Mouse (Mus musculus) forebrain, embryonic 12.5 days (tissue): Measurements from ENCODE around the gene Tigit. TPM values are rescaled to one million over a fixed set of nuclear protein-coding genes. Genes with fewer than 3 reads are reported as not detected.

Experiments used
- ATAC-seq: fragments of 200-750 bp; cut with Nextera tagmentation; 2 replicates; pipeline ENCODE4 v1.8.0; 2017; ENCODE audit warnings: moderate TSS enrichment; ENCODE audit not compliant: low FRiP score
- H3K27ac ChIP-seq: fragments of 300-500 bp; sonication (generic); 2 replicates; pipeline ENCODE4 v1.5.1; 2016; ENCODE audit warnings: mild to moderate bottlenecking
- H3K27me3 ChIP-seq: fragments of 300-500 bp; sonication (generic); 2 replicates; pipeline ENCODE4 v1.6.1; 2016; ENCODE audit warnings: mild to moderate bottlenecking
- H3K36me3 ChIP-seq: fragments of 300-500 bp; sonication (generic); replicated peaks from 2 replicates; pipeline ENCODE4 v1.6.1; 2016; ENCODE audit warnings: mild to moderate bottlenecking
- H3K4me1 ChIP-seq: fragments of 300-500 bp; sonication (generic); 2 replicates; pipeline ENCODE4 v1.6.1; 2016
- H3K4me2 ChIP-seq: fragments of 300-500 bp; sonication (generic); 2 replicates; pipeline ENCODE4 v1.6.1; 2016; ENCODE audit warnings: mild to moderate bottlenecking, moderate library complexity
- H3K4me3 ChIP-seq: fragments of 300-500 bp; sonication (generic); replicated peaks from 2 replicates; pipeline ENCODE4 v1.5.1; 2016; ENCODE audit warnings: mild to moderate bottlenecking
- H3K9ac ChIP-seq: fragments of 300-500 bp; sonication (generic); 2 replicates; pipeline ENCODE4 v1.6.1; 2016; ENCODE audit warnings: mild to moderate bottlenecking
- H3K9me3 ChIP-seq: fragments of 300-500 bp; sonication (generic); 2 replicates; pipeline ENCODE4 v1.6.1; 2016
- WGBS: fragments of 180-500 bp; shearing (Covaris S2); methylation state at CpG from one replicate; pipeline ENCODE4 v1.1.7; 2016; 5-methylcytosine and 5-hydroxymethylcytosine counted together
- polyA plus RNA-seq: library from polyadenylated mRNA; unstranded; fragments of >200 nt; fragmentation: Nextera tagmentation; extraction: Ambion mirVana; gene quantifications from 2 replicates; pipeline ENCODE4 v1.2.1, GENCODE M21; 2016

Tigit gene
- polyA plus RNA-seq, 1 experiment from 2014 or later = not detected

DNA sequence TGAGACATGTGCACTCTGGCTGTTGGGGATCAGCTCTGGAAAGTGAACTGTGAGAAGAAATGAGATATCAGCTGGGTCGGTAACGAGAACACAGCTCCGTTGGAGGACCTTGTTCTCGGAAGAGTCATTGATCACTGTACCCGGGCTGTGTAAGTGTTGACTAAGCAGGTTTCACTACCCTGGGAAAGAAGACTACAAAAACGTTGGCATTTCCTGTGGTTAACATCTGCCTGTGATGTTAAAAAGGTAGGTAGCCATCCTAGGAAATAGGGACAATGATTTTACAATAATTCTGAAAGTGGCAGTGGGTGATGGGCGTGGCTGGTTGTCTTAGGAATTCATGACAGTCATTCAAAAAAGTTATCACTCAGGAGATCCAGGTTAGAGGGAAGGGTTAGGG, 31.9 kb upstream of the Tigit start:
- no peak overlapping the region for H3K27ac ChIP-seq
- no peak overlapping the region for H3K4me2 ChIP-seq
- no peak overlapping the region for H3K4me3 ChIP-seq
- H3K4me1 ChIP-seq = no peaks in the 10 kb centered on the region
- H3K36me3 ChIP-seq = no peaks in the 10 kb centered on the region
- WGBS = 84% methylated on average over 7 of the region's 7 CpGs
- H3K27me3 ChIP-seq = no peaks in the 10 kb centered on the region
- no peak for ATAC-seq
- H3K9ac ChIP-seq = no peak overlapping the region
- H3K9me3 ChIP-seq = no peaks in the 10 kb centered on the region

DNA sequence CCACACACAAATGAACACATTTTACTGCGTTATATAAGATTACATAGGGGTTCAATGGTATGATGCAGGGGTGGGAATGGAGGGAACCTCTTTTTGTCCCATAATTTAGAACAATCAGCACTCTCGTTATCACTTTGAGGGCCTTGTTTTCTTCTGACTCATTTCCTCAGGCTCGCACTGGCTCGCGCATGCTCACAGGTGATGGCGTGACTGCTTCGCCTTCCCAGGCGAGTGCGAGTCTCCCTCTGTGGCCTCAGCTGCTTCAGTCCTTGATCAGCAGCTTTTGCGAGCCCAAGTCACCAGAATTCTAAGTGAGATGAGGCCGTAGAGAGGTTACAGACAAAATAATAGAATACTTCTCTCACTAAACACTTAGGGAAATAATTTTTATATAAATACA, 30.2 kb upstream of the Tigit start:
- H3K4me2 ChIP-seq = no peak overlapping the region
- H3K4me1 ChIP-seq = no peaks in the 10 kb centered on the region
- no peak overlapping the region for H3K4me3 ChIP-seq
- H3K9ac ChIP-seq = no peak overlapping the region
- no peaks in the 10 kb centered on the region for H3K36me3 ChIP-seq
- H3K27me3 ChIP-seq = no peaks in the 10 kb centered on the region
- 88% methylated on average over 11 of the region's 11 CpGs for WGBS
- ATAC-seq = no peak
- H3K9me3 ChIP-seq = no peaks in the 10 kb centered on the region
- no peak overlapping the region for H3K27ac ChIP-seq

DNA sequence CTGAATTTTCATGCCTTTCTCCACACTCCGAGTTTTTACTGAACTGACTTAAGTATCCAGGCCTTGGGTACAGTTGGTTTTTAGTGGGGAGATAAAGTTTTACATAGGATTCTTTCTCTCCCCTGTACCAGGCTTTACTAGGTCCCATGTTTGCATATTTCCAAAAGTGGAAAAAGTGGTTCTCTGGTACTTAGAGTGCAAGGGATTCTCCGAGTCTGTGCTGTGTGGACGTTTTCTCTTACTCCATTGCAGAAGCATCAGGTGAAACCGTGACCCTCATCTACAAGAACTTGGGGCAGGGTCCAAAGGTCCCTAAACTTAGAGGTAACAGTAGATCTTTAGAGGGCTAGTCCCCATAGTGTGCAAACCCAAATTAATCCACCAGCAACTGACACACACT, 28.7 kb upstream of the Tigit start:
- Histone ChIP-seq H3K9me3 (no peaks in the 10 kb centered on the region), H3K36me3 (no peaks in the 10 kb centered on the region), H3K9ac (no peak overlapping the region), H3K4me3 (no peak overlapping the region), H3K4me2 (no peak overlapping the region), H3K27ac (no peak overlapping the region), H3K4me1 (no peaks in the 10 kb centered on the region), H3K27me3 (no peaks in the 10 kb centered on the region)
- ATAC-seq = no peak
- WGBS = 90% methylated on average over 4 of the region's 4 CpGs

DNA sequence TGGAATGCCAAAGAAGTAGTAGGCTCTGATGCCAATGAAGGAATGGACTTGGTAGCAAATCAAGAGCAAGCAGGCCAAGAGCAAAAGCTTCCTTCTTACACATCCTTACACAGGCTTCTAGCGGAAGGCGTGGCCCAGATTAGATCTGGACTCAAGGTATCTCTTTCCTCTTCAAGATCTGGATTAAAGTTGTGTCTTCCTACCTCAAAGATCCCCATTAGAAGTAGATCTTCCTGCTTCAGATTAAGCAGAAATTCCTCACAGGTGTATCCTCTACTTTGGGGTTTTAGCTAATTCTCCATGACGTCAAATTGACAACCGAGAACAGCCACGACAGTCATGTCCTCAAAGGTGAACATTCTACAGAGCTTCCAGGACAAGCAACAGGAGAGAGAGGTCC, 27.8 kb upstream of the Tigit start:
- Histone ChIP-seq H3K9me3 (no peaks in the 10 kb centered on the region), H3K4me3 (no peak overlapping the region), H3K27me3 (no peaks in the 10 kb centered on the region), H3K27ac (no peak overlapping the region), H3K4me1 (no peaks in the 10 kb centered on the region), H3K4me2 (no peak overlapping the region), H3K9ac (no peak overlapping the region), H3K36me3 (no peaks in the 10 kb centered on the region)
- ATAC-seq = no peak
- WGBS = 94% methylated on average over 5 of the region's 5 CpGs

DNA sequence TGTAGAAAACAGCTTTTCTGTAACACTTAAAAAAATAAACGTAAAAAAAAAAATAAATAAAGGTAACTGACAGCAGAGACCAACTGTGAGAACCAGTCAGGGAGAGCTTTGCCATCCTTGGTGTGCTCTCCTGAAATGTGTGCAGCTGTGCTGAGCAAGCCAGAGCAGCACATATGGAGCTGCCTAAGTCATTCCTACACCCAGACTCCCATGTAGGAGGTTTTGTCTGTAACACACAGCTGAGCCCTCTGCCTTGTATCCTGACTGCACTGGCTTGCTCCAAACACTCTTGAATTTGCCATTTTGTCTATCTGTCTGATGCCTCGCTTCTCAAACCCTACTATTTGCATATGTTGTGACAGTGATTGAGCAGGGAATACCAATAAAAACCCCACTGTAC, 27.0 kb upstream of the Tigit start:
- 82% methylated on average over 2 of the region's 2 CpGs for WGBS
- ATAC-seq = no peak
- Histone ChIP-seq H3K27ac (no peak overlapping the region), H3K4me3 (no peak overlapping the region), H3K4me1 (no peaks in the 10 kb centered on the region), H3K9ac (no peak overlapping the region), H3K36me3 (no peaks in the 10 kb centered on the region), H3K27me3 (no peaks in the 10 kb centered on the region), H3K4me2 (no peak overlapping the region), H3K9me3 (no peaks in the 10 kb centered on the region)

DNA sequence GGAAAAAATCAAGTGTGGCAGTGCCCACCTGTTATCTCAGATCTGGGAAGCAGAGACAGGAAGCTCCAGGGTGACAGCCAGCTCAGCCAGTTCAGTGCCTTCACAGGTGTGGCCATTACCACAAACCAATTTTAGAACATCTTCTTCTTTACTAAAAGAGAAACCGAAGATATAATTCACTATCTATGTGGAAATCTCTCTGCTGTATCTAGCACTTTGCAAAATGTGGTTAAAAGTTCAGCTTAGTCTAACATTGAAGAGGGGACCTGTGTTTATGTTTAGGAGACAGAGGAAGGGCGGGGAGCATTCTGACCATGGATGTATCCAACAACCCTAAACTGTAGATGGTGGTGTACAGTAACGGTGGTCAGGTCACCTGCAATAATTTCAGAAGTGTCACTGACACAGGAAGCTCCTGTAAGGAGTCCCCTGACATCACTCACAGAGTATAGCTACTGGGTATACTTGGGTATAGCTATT, 26.3 kb upstream of the Tigit start:
- Histone ChIP-seq H3K27me3 (no peaks in the 10 kb centered on the region), H3K4me3 (no peak overlapping the region), H3K4me2 (no peak overlapping the region), H3K9me3 (no peaks in the 10 kb centered on the region), H3K9ac (no peak overlapping the region), H3K27ac (no peak overlapping the region), H3K36me3 (no peaks in the 10 kb centered on the region), H3K4me1 (no peaks in the 10 kb centered on the region)
- 96% methylated on average over 3 of the region's 3 CpGs for WGBS
- no peak for ATAC-seq

DNA sequence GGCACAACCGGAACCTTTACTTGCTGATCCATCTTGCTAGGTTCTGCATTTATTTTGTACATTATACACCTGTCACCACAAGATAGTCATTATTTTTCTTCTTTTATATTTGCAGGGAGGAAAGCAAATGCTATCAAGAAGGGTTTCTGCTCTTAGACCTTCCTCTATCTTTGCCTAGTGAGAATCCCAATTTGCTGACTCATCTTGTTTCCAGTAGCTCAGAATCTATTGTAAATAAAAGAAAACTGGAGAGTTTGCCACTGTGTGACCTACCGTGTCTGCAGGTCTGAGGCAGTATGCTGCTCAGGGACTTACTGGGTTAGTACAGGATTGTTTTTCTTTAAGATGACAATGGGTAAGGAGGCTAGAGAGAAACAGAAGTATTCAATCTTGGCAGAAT, 24.0 kb upstream of the Tigit start:
- Histone ChIP-seq H3K36me3 (no peaks in the 10 kb centered on the region), H3K4me3 (no peak overlapping the region), H3K4me1 (no peaks in the 10 kb centered on the region), H3K4me2 (no peak overlapping the region), H3K27me3 (no peaks in the 10 kb centered on the region), H3K9ac (no peak overlapping the region), H3K9me3 (no peaks in the 10 kb centered on the region), H3K27ac (no peak overlapping the region)
- ATAC-seq = no peak
- 88% methylated on average over 2 of the region's 2 CpGs for WGBS

DNA sequence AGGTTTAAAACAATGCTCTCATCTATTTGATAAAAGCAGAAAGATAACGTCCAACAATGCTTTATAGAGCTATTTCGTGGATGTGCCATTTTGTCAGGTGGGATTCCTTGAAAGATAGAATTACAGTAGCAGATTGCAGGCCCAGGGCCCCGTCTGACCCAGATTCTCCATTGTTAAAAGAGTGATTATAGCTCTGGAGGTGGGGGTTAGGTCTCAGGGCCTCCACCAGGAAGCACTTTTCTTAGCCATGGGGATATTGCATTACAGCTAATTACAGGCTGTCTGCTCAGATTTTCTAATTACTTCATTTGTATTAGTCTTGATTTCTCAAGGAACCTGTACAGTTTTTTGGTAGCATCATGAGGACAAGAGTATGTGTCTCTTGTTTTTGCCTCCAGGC, 10.5 kb upstream of the Tigit start:
- 78% methylated on average over 3 of the region's 3 CpGs for WGBS
- no peaks in the 10 kb centered on the region for H3K27me3 ChIP-seq
- no peak for ATAC-seq

DNA sequence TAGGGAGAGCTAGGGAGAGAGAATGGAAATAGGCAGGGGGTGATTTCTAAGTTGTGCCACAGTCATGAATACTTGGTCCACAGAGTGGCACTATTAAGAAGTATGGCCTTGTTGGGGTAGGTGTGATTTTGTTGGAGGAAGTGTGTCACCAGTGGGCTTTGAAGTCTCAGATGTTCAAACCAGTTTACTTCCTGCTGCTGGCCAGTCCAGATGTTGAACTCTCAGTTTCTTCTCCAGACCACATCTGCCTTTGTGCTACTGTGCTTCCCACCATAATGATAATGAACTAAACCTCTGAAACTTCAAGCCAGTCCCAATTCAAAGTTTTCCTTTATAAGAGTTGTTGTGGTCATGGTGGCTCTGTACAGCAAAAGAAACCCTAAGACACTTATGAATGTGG, 8.8 kb upstream of the Tigit start:
- Histone ChIP-seq H3K36me3 (no peaks in the 10 kb centered on the region), H3K27ac (no peak overlapping the region), H3K4me1 (no peaks in the 10 kb centered on the region), H3K27me3 (no peaks in the 10 kb centered on the region), H3K9ac (no peak overlapping the region), H3K4me2 (no peak overlapping the region), H3K9me3 (no peaks in the 10 kb centered on the region), H3K4me3 (no peak overlapping the region)
- no peak for ATAC-seq

More for the DNA sequence above, 10.5 kb upstream of the Tigit start:
- Histone ChIP-seq H3K4me3 (no peak overlapping the region), H3K4me1 (no peaks in the 10 kb centered on the region), H3K9ac (no peak overlapping the region), H3K9me3 (no peaks in the 10 kb centered on the region), H3K4me2 (no peak overlapping the region), H3K36me3 (no peaks in the 10 kb centered on the region), H3K27ac (no peak overlapping the region)

DNA sequence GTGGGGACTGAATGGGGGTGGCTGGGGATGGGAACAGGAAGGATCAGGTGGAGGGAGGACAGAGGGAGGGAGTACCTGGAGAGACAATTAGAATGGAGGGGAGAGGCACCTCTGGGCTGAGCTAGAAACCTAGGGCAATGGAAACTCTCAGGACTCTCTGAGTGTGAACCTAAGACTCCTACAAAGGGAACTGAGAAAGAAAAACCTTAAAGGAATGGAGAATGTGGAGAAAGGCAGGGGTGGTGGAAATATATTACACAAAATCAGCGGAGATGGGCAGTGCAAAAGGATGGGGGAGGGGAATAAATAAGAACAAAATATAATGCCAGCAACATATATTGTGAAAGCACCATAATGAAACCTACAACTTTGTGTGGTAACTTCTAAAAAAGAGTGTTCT, 8.0 kb upstream of the Tigit start:
- no peak for ATAC-seq
- 90% methylated on average over 1 of the region's 1 CpGs for WGBS
- H3K4me2 ChIP-seq = no peak overlapping the region

DNA sequence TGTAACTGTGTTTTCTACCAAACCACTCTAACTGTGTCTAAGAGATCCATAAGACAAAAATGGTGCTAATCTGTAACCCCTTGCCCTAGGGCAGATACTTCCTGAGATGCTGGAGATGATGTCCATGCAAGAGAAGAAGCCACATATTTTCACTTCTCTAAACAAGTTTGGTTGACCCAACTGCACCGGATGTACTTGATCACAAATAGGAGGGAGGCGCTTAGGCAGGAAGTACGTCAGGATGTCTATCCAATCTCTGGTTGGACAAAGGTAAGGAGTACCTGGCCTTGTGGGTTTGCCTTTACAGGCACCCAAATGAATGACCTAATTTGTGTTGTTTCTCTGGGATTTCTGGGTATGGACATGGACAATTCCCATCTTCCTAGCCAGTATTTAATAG, 4.3 kb upstream of the Tigit start:
- no peaks in the 10 kb centered on the region for H3K36me3 ChIP-seq
- H3K4me2 ChIP-seq = no peak overlapping the region
- H3K27ac ChIP-seq = no peak overlapping the region
- H3K4me1 ChIP-seq = no peaks in the 10 kb centered on the region
- H3K4me3 ChIP-seq = no peak overlapping the region
- 94% methylated on average over 3 of the region's 3 CpGs for WGBS
- no peak overlapping the region for H3K9ac ChIP-seq
- no peaks in the 10 kb centered on the region for H3K27me3 ChIP-seq
- ATAC-seq = no peak
- no peaks in the 10 kb centered on the region for H3K9me3 ChIP-seq

More for the DNA sequence above, 8.0 kb upstream of the Tigit start:
- Histone ChIP-seq H3K27ac (no peak overlapping the region), H3K36me3 (no peaks in the 10 kb centered on the region), H3K4me3 (no peak overlapping the region), H3K9ac (no peak overlapping the region), H3K4me1 (no peaks in the 10 kb centered on the region), H3K27me3 (no peaks in the 10 kb centered on the region), H3K9me3 (no peaks in the 10 kb centered on the region)

DNA sequence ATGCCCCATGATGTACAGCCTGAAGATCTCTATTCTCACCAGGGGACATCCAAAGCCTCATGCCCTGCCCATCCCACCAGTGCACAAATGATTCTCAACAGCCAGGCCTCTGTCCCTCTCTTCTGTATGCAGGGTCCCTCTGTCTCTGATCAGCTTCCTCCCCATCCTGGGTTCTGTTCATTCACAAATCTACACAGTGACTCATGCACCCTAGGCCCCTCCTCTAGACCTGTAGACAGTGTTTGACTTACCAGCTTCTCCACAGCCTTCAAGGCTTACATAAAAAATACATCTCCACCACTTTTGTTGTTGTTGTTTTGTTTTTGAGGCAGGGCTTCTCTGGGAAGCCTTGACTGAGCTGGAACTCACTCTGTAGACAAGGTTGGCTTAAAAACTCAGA, 915 bp upstream of the Tigit start:
- ATAC-seq = no peak
- no peak overlapping the region for H3K4me3 ChIP-seq

DNA sequence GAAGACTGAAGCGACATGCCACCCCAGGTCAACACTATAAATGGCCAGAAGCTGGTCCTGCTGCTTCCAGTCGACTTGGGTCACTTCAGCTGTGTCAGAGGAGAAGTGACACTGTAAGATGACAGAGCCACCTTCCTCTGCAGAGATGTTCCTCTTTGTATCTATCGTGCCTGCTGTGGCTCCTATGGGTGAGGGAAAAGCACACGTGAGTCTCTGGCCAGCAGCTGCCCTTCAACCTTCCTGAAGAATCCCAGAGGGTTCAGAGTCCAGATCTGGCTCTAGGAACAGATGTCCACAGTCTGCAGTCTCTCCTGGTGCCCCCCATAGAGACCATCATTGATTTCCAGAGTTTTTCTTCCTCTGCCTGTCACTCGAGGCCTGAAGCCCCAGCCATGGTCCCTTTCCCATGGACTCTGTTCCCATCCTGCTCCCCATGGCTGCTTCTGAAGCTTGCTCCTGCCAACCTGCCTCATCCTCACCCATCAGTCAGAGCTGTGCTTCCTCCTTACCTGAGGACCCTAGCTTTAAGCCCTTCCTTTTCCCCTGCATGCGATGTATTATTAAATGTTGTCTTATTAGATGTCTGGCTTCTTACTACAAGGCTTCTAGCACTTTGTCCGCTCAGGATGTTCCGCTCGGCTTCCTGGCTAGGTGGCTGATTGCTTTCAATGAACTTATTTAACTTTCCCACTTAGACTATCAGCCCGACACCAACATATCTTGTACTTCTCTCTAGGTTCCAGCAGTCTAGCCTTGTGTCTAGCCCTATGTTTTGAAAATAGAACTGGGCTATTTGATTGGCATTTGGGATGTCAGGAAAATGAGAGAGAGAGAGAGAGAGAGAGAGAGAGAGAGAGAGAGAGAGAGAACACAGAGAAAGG, 1.6 kb downstream of the Tigit start:
- H3K36me3 ChIP-seq = no peaks in the 10 kb centered on the region
- no peak overlapping the region for H3K4me3 ChIP-seq
- H3K27ac ChIP-seq = no peak overlapping the region
- no peak overlapping the region for H3K4me2 ChIP-seq
- no peaks in the 10 kb centered on the region for H3K4me1 ChIP-seq
- 87% methylated on average over 10 of the region's 10 CpGs for WGBS
- no peaks in the 10 kb centered on the region for H3K9me3 ChIP-seq
- H3K27me3 ChIP-seq = no peaks in the 10 kb centered on the region
- ATAC-seq = no peak
- H3K9ac ChIP-seq = no peak overlapping the region

More for the DNA sequence above, 915 bp upstream of the Tigit start:
- H3K27me3 ChIP-seq = no peaks in the 10 kb centered on the region
- no peak overlapping the region for H3K27ac ChIP-seq
- no peaks in the 10 kb centered on the region for H3K4me1 ChIP-seq
- no peaks in the 10 kb centered on the region for H3K36me3 ChIP-seq
- H3K9ac ChIP-seq = no peak overlapping the region
- no peak overlapping the region for H3K4me2 ChIP-seq
- H3K9me3 ChIP-seq = no peaks in the 10 kb centered on the region
